Mouse (Mus musculus) MEL (cell line): Measurements from ENCODE around the gene Rnf6. TPM values are rescaled to one million over a fixed set of nuclear protein-coding genes. Genes with fewer than 3 reads are reported as not detected.

Source experiments
- polyA plus RNA-seq, 2 experiments: library from polyadenylated mRNA; stranded (reverse) in 1 of 2; unstranded in 1 of 2; fragments of >175 nt in 1 of 2; fragments of >200 nt in 1 of 2; gene quantifications; 2 replicates each; pipeline versions ENCODE4 v1.2.1 to v1.2.4; 2012; ENCODE audit warnings: low replicate concordance in 2 of 2, low read depth in 1 of 2; ENCODE audit not compliant: insufficient read length in 2 of 2, insufficient read depth in 1 of 2, missing spikeins in 1 of 2
- total RNA-seq: library from RNA; depleted of rRNA; stranded (reverse); fragments of 300-350 nt; gene quantifications from 2 replicates; pipeline ENCODE4 v1.2.3, GENCODE M21; 2012; rRNA removed

Rnf6 gene
- total and polyA plus RNA-seq, 3 experiments, result 44.9 to 70.1 (median 57.3) TPM

Other genes with a start within 250 kb of the Rnf6 start
- gene Cyp3a25, start 211.9 kb downstream of the Rnf6 start, total RNA-seq, result not detected in 2 replicates
- not detected for gene Cyp3a25, start 211.9 kb downstream of the Rnf6 start, polyA plus RNA-seq
- gene Cyp3a59, start 142.3 kb downstream of the Rnf6 start, total RNA-seq, result not detected in 2 replicates
- gene Cyp3a59, start 142.3 kb downstream of the Rnf6 start, polyA plus RNA-seq, result not detected
- not detected in 2 replicates for gene Gm5565, start 61.0 kb downstream of the Rnf6 start, total RNA-seq
- not detected for gene Gm5565, start 61.0 kb downstream of the Rnf6 start, polyA plus RNA-seq
- gene Gm6309, start 50.8 kb downstream of the Rnf6 start, total RNA-seq, result not detected in 2 replicates
- not detected for gene Gm6309, start 50.8 kb downstream of the Rnf6 start, polyA plus RNA-seq
- gene 1700001J03Rik, start 36.3 kb downstream of the Rnf6 start, total RNA-seq, result not detected in 2 replicates
- under 1 TPM in 1 of 2 experiments, not detected in 1; 0.18 TPM for gene 1700001J03Rik, start 36.3 kb downstream of the Rnf6 start, polyA plus RNA-seq
- 151 and 154 TPM in 2 replicates for gene Cdk8, start 9.7 kb upstream of the Rnf6 start, total RNA-seq
- 100 to 1,000 TPM; 139 to 745 TPM for gene Cdk8, start 9.7 kb upstream of the Rnf6 start, polyA plus RNA-seq
- not detected in 2 replicates for gene Wasf3, start 163.4 kb upstream of the Rnf6 start, total RNA-seq
- gene Wasf3, start 163.4 kb upstream of the Rnf6 start, polyA plus RNA-seq, result not detected